Mouse (Mus musculus): Measurements from ENCODE around the gene Dock8. TPM values are rescaled to one million over a fixed set of nuclear protein-coding genes. Genes with fewer than 3 reads are reported as not detected.

Gene Dock8
- polyA plus RNA-seq, 1 experiment from 2014 or later: 1.8 TPM

DNA sequence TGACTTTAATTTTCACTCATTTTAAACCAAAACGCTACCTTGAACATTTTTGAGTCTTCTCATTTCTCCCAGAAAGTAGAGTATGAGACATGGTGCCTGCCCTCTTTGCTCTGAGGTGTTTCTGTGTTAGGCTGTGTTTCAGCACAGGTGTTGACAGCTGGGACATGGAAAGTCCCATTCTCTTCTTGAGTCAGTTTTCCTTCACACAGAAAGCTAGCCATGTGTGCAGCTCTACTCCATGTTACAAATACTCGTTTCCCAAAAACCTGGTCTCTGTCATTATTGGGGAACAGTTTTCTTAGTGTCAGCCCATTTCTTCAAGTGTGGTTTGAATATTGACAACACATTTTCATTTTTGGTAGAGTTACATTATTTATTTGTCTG is 63.5 kb downstream of the Dock8 start:
- Histone ChIP-seq H3K36me3 (replicated peaks; ENCODE audit: control insufficient read depth, insufficient read depth) (no peaks in the 10 kb centered on the region), H3K4me3 (replicated peaks; ENCODE audit: low read length) (no peak overlapping the region), H3K27me3 (ENCODE audit: control insufficient read depth, insufficient read depth, low read length) (no peaks in the 10 kb centered on the region), H3K4me1 (replicated peaks; ENCODE audit: control insufficient read depth, insufficient read depth, low read length) (peaks cover 6% of the 10 kb centered on the region; the same call in 1 of the 2 replicates), H3K9me3 (ENCODE audit: control insufficient read depth, low read length) (no peaks in the 10 kb centered on the region), H3K27ac (no peak overlapping the region), H3K4me2 (replicated peaks) (no peak overlapping the region), H3K9ac (no peak overlapping the region)
- DNase-seq (ENCODE audit: low spot score) (no peak), ATAC-seq (ENCODE audit: low FRiP score) (no peak)
- 88% methylated on average over 2 of the region's 2 CpGs for WGBS

DNA sequence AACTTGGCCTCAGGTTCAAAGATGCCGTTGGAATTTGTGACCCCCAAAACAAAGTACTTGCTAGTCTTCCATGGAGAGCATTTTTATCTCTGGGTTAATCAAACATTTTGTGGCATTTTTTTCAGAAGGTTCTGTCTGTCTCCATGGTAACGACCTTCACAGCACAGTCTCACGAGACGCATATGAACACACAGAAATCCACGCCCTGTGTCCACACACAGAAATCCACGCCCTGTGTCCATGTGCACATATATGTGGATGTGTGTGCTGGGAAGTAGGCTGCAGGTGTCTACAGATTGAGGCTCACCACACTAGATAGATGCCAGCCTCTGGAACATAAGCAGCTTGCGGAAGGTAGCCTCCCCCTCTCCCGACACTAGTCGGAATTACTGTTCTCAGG is 66.9 kb downstream of the Dock8 start:
- H3K27ac ChIP-seq: no peak overlapping the region
- no peak overlapping the region for H3K9ac ChIP-seq
- H3K36me3 ChIP-seq (replicated peaks; ENCODE audit: control insufficient read depth, insufficient read depth): no peaks in the 10 kb centered on the region
- H3K9me3 ChIP-seq (ENCODE audit: control insufficient read depth, low read length): no peaks in the 10 kb centered on the region
- no peaks in the 10 kb centered on the region for H3K27me3 ChIP-seq (ENCODE audit: control insufficient read depth, insufficient read depth, low read length)
- 65% methylated on average over 9 of the region's 9 CpGs for WGBS
- DNase-seq (ENCODE audit: low spot score): no peak
- no peak overlapping the region for H3K4me2 ChIP-seq (replicated peaks)
- H3K4me1 ChIP-seq (replicated peaks; ENCODE audit: control insufficient read depth, insufficient read depth, low read length): no peaks in the 10 kb centered on the region
- ATAC-seq (ENCODE audit: low FRiP score): no peak
- no peak overlapping the region for H3K4me3 ChIP-seq (replicated peaks; ENCODE audit: low read length)

DNA sequence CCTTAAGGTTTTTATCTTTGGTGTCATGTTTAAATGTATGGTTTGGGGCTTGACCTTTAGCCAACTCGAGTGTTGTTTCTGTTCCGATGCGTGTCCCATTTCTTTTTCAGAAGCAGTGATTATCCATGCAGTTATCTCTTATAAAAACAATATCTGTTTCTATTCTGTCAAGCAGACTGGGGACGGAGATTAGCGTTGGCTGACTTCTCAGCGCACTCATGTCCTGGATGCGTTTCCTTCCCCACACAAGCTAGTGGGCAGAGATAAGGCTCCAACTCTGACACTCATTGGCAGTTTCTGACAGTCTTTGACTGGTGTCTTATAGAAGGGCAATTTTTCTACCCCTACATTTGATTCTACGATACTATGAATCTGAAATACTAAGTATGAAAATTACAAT is 69.2 kb downstream of the Dock8 start:
- H3K9me3 ChIP-seq (ENCODE audit: control insufficient read depth, low read length): no peaks in the 10 kb centered on the region
- WGBS: 79% methylated on average over 8 of the region's 8 CpGs
- H3K4me2 ChIP-seq (replicated peaks): no peak overlapping the region
- ATAC-seq (ENCODE audit: low FRiP score) (no peak), DNase-seq (ENCODE audit: low spot score) (no peak)
- no peaks in the 10 kb centered on the region for H3K36me3 ChIP-seq (replicated peaks; ENCODE audit: control insufficient read depth, insufficient read depth)
- no peak overlapping the region for H3K27ac ChIP-seq
- H3K4me1 ChIP-seq (replicated peaks; ENCODE audit: control insufficient read depth, insufficient read depth, low read length): no peaks in the 10 kb centered on the region
- H3K4me3 ChIP-seq (replicated peaks; ENCODE audit: low read length): no peak overlapping the region
- H3K27me3 ChIP-seq (ENCODE audit: control insufficient read depth, insufficient read depth, low read length): no peaks in the 10 kb centered on the region
- no peak overlapping the region for H3K9ac ChIP-seq

DNA sequence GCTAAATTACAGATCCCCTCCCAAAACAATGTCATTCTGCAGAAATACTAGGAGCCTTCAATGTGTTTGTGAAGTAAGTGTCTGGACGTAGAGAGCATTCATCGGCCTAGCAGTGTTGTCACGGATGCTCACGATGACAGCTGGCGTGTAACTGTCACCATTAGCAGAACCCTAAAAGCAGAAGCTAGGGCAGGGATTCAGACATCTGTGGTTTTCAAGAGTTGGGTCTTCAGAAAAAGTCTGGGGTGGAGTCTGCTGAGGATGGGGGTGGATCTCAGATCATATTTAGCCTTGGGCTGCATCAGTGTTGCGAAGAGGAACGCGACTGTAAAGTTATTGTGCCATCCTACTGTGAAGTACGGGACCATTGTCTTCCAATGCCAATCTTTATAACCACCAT is 73.2 kb downstream of the Dock8 start:
- 94% methylated on average over 9 of the region's 9 CpGs for WGBS
- H3K9me3 ChIP-seq (ENCODE audit: control insufficient read depth, low read length): no peaks in the 10 kb centered on the region
- H3K4me3 ChIP-seq (replicated peaks; ENCODE audit: low read length): no peak overlapping the region
- no peaks in the 10 kb centered on the region for H3K36me3 ChIP-seq (replicated peaks; ENCODE audit: control insufficient read depth, insufficient read depth)
- H3K27me3 ChIP-seq (ENCODE audit: control insufficient read depth, insufficient read depth, low read length): no peaks in the 10 kb centered on the region
- no peaks in the 10 kb centered on the region for H3K4me1 ChIP-seq (replicated peaks; ENCODE audit: control insufficient read depth, insufficient read depth, low read length)
- no peak overlapping the region for H3K9ac ChIP-seq
- DNase-seq (ENCODE audit: low spot score): no peak
- no peak overlapping the region for H3K27ac ChIP-seq
- no peak for ATAC-seq (ENCODE audit: low FRiP score)
- no peak overlapping the region for H3K4me2 ChIP-seq (replicated peaks)

DNA sequence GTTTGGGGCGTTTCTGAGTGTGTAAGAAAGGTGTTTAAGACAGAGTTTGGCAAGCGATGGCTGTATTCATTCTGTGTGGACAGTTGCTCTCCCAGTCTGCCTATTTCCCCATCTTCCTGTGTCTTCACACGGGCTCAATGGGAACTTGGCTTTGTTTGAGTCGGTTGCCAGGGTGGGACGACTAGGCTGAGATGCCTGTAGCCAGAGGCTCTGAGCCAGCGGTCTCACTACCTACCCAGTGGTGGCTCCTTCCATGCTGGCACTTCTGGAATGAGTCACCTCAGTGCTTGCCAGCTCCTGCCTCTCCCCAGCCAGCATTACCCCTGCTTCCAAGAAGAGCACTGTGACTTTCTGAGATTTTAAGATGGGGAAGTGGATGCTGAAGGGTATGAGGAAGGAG is 75.4 kb downstream of the Dock8 start:
- H3K4me2 ChIP-seq (replicated peaks): no peak overlapping the region
- H3K9me3 ChIP-seq (ENCODE audit: control insufficient read depth, low read length): no peaks in the 10 kb centered on the region
- ATAC-seq (ENCODE audit: low FRiP score): no peak
- no peaks in the 10 kb centered on the region for H3K27me3 ChIP-seq (ENCODE audit: control insufficient read depth, insufficient read depth, low read length)
- WGBS: 74% methylated on average over 6 of the region's 6 CpGs
- no peak overlapping the region for H3K9ac ChIP-seq
- no peak overlapping the region for H3K4me3 ChIP-seq (replicated peaks; ENCODE audit: low read length)
- no peak for DNase-seq (ENCODE audit: low spot score)
- H3K36me3 ChIP-seq (replicated peaks; ENCODE audit: control insufficient read depth, insufficient read depth): no peaks in the 10 kb centered on the region
- no peak overlapping the region for H3K27ac ChIP-seq
- no peaks in the 10 kb centered on the region for H3K4me1 ChIP-seq (replicated peaks; ENCODE audit: control insufficient read depth, insufficient read depth, low read length)

DNA sequence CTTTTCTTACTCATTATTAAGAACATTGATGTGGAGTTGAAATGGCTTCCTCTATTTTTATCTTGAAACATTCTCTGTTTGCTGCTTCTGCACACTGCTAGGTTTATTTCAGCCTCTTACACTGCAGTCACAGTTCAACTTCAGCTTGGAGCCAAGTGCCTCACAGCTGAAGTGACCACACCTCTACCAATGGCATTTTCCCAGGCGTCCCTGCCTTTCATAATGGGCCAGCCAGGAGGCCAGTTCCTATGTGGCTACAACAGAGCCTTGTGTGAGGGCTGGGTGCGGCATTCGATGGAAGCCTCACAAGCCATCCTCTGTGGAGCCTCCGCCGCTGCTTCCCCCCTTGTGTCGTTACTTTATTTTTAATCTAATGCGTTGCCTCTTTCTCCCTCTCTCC is 78.3 kb downstream of the Dock8 start:
- 82% methylated on average over 7 of the region's 7 CpGs for WGBS
- no peaks in the 10 kb centered on the region for H3K36me3 ChIP-seq (replicated peaks; ENCODE audit: control insufficient read depth, insufficient read depth)
- DNase-seq (ENCODE audit: low spot score): no peak
- H3K9me3 ChIP-seq (ENCODE audit: control insufficient read depth, low read length): no peaks in the 10 kb centered on the region
- no peaks in the 10 kb centered on the region for H3K27me3 ChIP-seq (ENCODE audit: control insufficient read depth, insufficient read depth, low read length)
- H3K4me2 ChIP-seq (replicated peaks): no peak overlapping the region
- no peak for ATAC-seq (ENCODE audit: low FRiP score)
- H3K4me1 ChIP-seq (replicated peaks; ENCODE audit: control insufficient read depth, insufficient read depth, low read length): no peaks in the 10 kb centered on the region
- no peak overlapping the region for H3K4me3 ChIP-seq (replicated peaks; ENCODE audit: low read length)
- H3K27ac ChIP-seq: no peak overlapping the region
- H3K9ac ChIP-seq: no peak overlapping the region

DNA sequence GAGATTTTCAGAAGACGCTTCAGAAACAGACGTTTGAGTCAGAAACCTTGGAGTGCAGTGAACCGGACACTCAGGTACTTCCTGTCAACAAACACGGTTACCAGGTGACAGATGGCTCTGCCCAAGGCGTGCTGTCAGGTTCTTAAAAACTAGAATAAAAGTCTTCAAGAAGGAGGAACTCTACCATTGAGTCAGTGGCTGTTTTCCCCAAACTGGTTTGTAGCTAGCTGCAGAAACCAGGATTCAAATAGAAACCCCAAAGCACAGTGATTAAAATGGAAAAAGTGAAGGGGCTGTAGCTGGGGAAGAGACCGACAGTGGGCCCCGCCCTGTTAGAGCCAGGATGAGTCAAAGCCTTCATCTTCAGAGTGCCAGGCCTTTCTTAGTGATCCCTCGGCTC is 78.8 kb downstream of the Dock8 start:
- no peak for ATAC-seq (ENCODE audit: low FRiP score)
- WGBS: 84% methylated on average over 8 of the region's 8 CpGs

DNA sequence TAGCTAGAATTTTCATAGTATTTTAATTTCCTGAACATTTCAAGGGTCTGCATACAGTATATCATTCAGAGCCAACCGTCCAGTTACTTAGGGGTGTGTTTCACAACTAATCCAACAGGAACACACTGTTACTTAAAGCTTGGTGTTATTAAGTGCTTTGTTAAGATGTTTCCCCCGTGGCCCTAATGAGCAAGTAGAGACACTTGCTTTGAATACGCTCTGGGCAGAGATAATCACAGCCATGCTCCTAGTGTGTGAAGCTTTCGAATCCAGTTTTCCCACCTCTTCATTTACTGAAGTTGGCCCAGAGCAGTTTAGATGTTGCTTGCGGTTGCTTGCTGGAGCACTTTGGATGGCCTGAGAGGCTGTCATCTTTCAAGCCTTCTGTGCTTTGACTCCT is 80.8 kb downstream of the Dock8 start:
- Histone ChIP-seq H3K4me3 (replicated peaks; ENCODE audit: low read length) (no peak overlapping the region), H3K9ac (no peak overlapping the region), H3K9me3 (ENCODE audit: control insufficient read depth, low read length) (no peaks in the 10 kb centered on the region), H3K4me2 (replicated peaks) (no peak overlapping the region), H3K4me1 (replicated peaks; ENCODE audit: control insufficient read depth, insufficient read depth, low read length) (no peaks in the 10 kb centered on the region), H3K27ac (no peak overlapping the region), H3K27me3 (ENCODE audit: control insufficient read depth, insufficient read depth, low read length) (no peaks in the 10 kb centered on the region), H3K36me3 (replicated peaks; ENCODE audit: control insufficient read depth, insufficient read depth) (no peaks in the 10 kb centered on the region)
- ATAC-seq (ENCODE audit: low FRiP score) (no peak), DNase-seq (ENCODE audit: low spot score) (no peak)
- 80% methylated on average over 5 of the region's 5 CpGs for WGBS

More for the DNA sequence above, 78.8 kb downstream of the Dock8 start:
- H3K9ac ChIP-seq: no peak overlapping the region
- H3K4me2 ChIP-seq (replicated peaks): no peak overlapping the region
- no peak overlapping the region for H3K4me3 ChIP-seq (replicated peaks; ENCODE audit: low read length)
- no peak for DNase-seq (ENCODE audit: low spot score)
- no peaks in the 10 kb centered on the region for H3K36me3 ChIP-seq (replicated peaks; ENCODE audit: control insufficient read depth, insufficient read depth)
- no peak overlapping the region for H3K27ac ChIP-seq
- H3K27me3 ChIP-seq (ENCODE audit: control insufficient read depth, insufficient read depth, low read length): no peaks in the 10 kb centered on the region
- no peaks in the 10 kb centered on the region for H3K4me1 ChIP-seq (replicated peaks; ENCODE audit: control insufficient read depth, insufficient read depth, low read length)
- H3K9me3 ChIP-seq (ENCODE audit: control insufficient read depth, low read length): no peaks in the 10 kb centered on the region

DNA sequence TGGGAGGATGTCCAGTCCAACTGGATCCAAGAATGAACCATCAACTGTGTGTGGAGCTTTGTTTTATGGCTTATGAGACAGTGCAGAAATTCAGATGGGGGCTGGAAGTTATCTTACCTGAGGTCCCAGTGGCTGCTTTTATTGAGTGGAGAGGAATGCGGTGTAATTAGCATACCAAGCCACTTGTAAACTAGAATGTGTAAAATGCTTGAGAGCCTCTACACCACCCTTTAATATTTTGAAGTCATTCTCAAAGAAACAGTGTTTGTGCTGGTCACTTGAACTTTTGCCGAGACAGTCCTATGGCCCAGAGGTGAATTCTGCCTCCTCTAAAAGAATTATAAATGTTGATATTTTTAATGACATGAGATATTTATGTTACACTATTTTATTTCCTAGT is 83.5 kb downstream of the Dock8 start:
- Histone ChIP-seq H3K9me3 (ENCODE audit: control insufficient read depth, low read length) (no peaks in the 10 kb centered on the region), H3K9ac (no peak overlapping the region), H3K4me1 (replicated peaks; ENCODE audit: control insufficient read depth, insufficient read depth, low read length) (no peaks in the 10 kb centered on the region), H3K27ac (no peak overlapping the region), H3K36me3 (replicated peaks; ENCODE audit: control insufficient read depth, insufficient read depth) (no peaks in the 10 kb centered on the region), H3K27me3 (ENCODE audit: control insufficient read depth, insufficient read depth, low read length) (no peaks in the 10 kb centered on the region), H3K4me3 (replicated peaks; ENCODE audit: low read length) (no peak overlapping the region), H3K4me2 (replicated peaks) (no peak overlapping the region)
- WGBS: 92% methylated on average over 2 of the region's 2 CpGs
- no peak for DNase-seq (ENCODE audit: low spot score)
- ATAC-seq (ENCODE audit: low FRiP score): no peak

DNA sequence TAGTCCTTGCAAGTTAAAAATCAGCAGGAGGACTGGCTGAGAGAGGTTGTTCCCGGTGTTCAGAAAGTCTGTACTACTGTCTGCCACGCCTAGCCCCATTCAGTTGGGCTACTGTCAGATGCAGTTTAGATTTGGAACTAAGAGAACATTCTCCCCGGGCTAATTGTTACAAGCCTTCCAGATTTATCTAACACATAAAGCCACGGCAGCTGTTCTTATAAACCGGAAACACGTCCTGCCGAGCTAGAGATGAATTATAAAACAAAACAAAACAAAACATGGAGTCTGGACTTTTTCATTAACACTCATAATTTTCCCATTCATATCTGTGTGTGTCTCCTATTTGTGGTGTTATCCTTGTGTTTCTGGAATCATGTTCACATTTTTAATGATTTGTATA is 87.8 kb downstream of the Dock8 start:
- no peak overlapping the region for H3K9ac ChIP-seq
- ATAC-seq (ENCODE audit: low FRiP score) (no peak), DNase-seq (ENCODE audit: low spot score) (no peak)
- 80% methylated on average over 7 of the region's 7 CpGs for WGBS
- no peaks in the 10 kb centered on the region for H3K4me1 ChIP-seq (replicated peaks; ENCODE audit: control insufficient read depth, insufficient read depth, low read length)
- H3K36me3 ChIP-seq (replicated peaks; ENCODE audit: control insufficient read depth, insufficient read depth): no peaks in the 10 kb centered on the region
- no peaks in the 10 kb centered on the region for H3K9me3 ChIP-seq (ENCODE audit: control insufficient read depth, low read length)
- H3K27ac ChIP-seq: no peak overlapping the region
- no peaks in the 10 kb centered on the region for H3K27me3 ChIP-seq (ENCODE audit: control insufficient read depth, insufficient read depth, low read length)
- no peak overlapping the region for H3K4me2 ChIP-seq (replicated peaks)
- no peak overlapping the region for H3K4me3 ChIP-seq (replicated peaks; ENCODE audit: low read length)

All from hindbrain, embryonic 14.5 days (tissue).